Mouse (Mus musculus) bone marrow, adult 2 months (tissue): Measurements from ENCODE around the gene Tor4a. TPM values are rescaled to one million over a fixed set of nuclear protein-coding genes. Genes with fewer than 3 reads are reported as not detected.
A peak's percentile ranks its signal among the peaks of the same experiment; 100 is the strongest.

Experiments used
- H3K27ac ChIP-seq: fragments of 200-500 bp; 2 replicates; pipeline ENCODE4 v1.5.1; 2012; ENCODE audit warnings: low read depth, mild to moderate bottlenecking, control low read depth, inconsistent platforms, low read length; ENCODE audit not compliant: control insufficient read depth, poor library complexity, insufficient read depth
- H3K4me1 ChIP-seq: fragments of 200-500 bp; 2 replicates; pipeline ENCODE4 v1.6.1; 2011; ENCODE audit warnings: low read length; ENCODE audit not compliant: control insufficient read depth, insufficient read depth
- H3K4me3 ChIP-seq: fragments of 200-500 bp; replicated peaks from 2 replicates; pipeline ENCODE3; 2011; ENCODE audit warnings: mild to moderate bottlenecking, low read depth, low read length, control low read depth; ENCODE audit not compliant: control insufficient read depth
- CTCF ChIP-seq: fragments of 200-500 bp; IDR thresholded peaks from 2 replicates; pipeline ENCODE4 v1.5.1; 2011; ENCODE audit warnings: low read length, control low read depth; ENCODE audit not compliant: control insufficient read depth, insufficient read depth
- POLR2A ChIP-seq: fragments of 200-500 bp; IDR thresholded peaks from 2 replicates; pipeline ENCODE4 v1.6.1; 2011; ENCODE audit warnings: low read depth, mild to moderate bottlenecking, control low read depth, low read length, borderline replicate concordance; ENCODE audit not compliant: control insufficient read depth
- WGBS: fragments of 180-500 bp; shearing (Covaris S2); methylation state at CpG from one replicate; pipeline ENCODE4 v1.1.7; 2018; 5-methylcytosine and 5-hydroxymethylcytosine counted together
- polyA plus RNA-seq: library from polyadenylated mRNA; stranded (reverse); fragments of >200 nt; gene quantifications from 2 replicates; pipeline ENCODE4 v1.2.4, GENCODE M21; 2011; ENCODE audit warnings: low replicate concordance; ENCODE audit not compliant: missing spikeins, insufficient read depth, insufficient read length

The Tor4a gene
- polyA plus RNA-seq, 1 experiment, result 8.9 TPM

DNA sequence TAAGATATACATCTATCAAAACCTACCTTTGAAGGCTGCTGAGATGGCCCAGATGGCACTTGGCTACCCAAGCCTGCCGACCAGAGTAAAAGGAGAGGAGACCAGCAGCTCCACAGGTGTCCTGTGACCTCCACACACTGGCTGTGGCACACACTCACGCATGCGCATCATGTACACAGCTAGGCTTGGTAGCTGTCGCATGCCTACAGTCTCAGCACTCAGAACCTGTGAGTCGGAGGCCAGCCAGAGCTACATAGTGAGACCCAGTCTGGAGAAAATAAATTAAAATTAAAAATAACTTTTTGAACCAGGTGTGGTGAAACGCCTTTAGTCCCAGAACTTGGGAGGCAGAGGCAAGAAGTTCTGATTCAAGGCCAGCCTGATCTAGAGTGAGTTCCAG, 8.8 kb downstream of the Tor4a start:
- Histone ChIP-seq H3K4me3 (no peak overlapping the region), H3K27ac (no peak overlapping the region), H3K4me1 (no peaks in the 10 kb centered on the region; the same call in 1 of the 2 replicates)
- TF ChIP-seq CTCF, result no peak
- TF ChIP-seq POLR2A, result no peak
- 85% methylated on average over 6 of the region's 6 CpGs for WGBS

DNA sequence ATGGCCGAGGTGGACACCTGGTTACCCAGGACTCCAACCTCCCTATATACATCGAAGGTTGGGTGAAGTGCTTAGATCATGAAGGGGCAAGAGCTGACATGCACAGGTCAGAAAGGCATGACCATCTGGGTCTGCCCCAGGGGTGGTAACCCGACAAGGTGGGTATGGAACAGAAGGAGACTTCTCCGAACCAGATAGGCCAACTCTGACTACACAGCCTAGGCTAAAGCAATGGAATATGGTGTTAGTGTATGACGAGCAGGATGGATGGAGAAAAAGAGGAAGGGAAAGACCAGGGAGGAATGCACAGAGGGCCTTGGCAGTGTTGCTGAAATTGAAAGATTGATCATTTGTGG, 10.1 kb downstream of the Tor4a start:
- TF ChIP-seq POLR2A, result no peak
- no peak for TF ChIP-seq CTCF
- WGBS, result 37% methylated on average over 5 of the region's 5 CpGs
- no peaks in the 10 kb centered on the region; the same call in 1 of the 2 replicates for H3K4me1 ChIP-seq
- no peak overlapping the region for H3K4me3 ChIP-seq
- no peak overlapping the region for H3K27ac ChIP-seq

DNA sequence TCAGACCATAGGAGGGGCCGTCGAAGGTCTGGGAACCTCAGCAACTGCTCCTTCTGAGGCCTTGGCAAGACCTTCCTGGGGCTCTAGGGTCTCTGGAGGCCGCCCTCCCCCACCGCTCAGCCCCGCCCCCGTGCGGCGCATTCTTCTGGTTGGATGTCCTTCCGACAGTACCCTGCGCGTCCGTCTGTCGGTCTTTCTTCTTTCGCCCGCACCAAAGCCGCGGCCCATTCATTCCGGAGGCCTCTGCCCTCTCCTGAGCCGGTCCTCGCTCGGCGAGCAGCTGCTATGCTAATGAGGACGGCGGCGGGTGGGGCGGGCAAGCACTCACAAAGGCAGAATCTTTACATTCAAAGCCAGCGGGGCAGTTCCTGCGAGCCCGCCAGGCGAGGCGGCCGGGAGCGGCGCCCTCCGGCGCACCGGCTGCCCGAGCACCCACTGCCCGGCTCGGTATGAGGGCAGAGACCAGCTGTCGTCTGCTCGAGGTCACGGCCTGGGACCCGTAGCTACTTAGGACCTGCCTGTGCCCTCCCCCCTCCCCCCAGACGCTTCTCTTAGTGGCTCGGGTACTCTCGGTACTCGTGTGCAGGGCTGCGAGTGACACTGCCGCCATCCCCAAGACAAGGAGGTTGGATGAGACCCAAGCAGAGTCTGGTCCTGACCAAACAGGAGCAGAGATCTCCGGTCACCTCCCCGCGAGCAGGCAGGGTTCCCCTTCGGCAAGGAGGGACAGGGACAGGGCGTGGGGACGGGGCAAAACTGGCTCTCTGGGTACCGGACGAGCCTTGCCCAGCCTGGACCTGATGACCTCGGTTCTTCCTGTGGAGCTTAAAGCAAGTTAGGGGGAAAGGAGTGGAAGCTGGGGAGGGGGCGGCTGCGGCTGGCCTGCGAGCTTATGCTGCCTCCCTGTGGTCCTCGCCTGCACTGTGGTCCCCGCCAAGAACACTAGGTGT, 10.8 kb downstream of the Tor4a start:
- Histone ChIP-seq H3K27ac (no peak overlapping the region; the same call in 1 of the 2 replicates), H3K4me1 (no peaks in the 10 kb centered on the region; the same call in 1 of the 2 replicates), H3K4me3 (peak overlapping the region; percentile 45)
- WGBS, result 3% methylated on average over 64 of the region's 64 CpGs
- TF ChIP-seq CTCF, result no peak; the same call in 1 of the 2 replicates
- no peak; the same call in 1 of the 2 replicates for TF ChIP-seq POLR2A

DNA sequence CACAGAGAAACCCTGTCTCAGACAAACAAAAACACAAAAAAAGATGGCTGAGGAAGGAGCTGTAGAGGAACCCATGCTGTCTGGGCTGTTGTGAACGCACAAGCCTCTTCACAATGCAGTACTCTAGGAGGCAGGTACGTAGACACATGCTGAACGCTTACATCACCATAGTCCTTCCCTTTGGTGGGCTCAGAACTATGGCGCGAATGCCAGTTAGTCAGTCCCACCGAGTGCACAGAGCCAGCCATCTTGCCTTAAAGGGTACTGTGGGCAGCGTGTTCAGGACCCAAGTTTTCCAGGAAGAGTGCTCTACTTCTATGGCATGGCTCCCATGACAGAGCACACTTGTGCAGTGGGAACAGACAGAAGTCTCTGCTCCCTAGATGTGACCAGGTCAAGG, 12.2 kb downstream of the Tor4a start:
- TF ChIP-seq CTCF, result no peak
- no peak for TF ChIP-seq POLR2A
- Histone ChIP-seq H3K4me3 (no peak overlapping the region), H3K27ac (no peak overlapping the region), H3K4me1 (no peaks in the 10 kb centered on the region; the same call in 1 of the 2 replicates)
- 87% methylated on average over 7 of the region's 7 CpGs for WGBS

DNA sequence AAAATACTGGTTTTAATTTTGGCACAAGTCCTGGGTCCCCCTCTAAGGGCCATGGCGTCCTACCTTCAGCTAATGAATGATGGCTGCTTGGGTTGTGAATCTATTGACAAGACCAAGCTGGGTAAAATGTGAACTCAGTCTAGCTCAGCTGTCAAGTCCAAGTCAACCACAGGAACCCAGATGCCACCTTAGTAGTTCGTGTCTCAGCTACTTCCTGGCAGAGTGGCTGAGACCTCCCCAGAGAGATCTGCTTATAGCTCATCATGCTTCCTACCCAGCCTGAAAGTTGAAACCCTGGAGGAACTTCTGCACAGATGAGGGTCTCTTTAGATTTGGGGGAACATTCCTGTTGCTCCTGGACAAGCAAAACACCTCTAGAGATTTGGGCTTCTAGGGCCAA, 13.3 kb downstream of the Tor4a start:
- H3K27ac ChIP-seq, result no peak overlapping the region
- H3K4me1 ChIP-seq, result no peaks in the 10 kb centered on the region; the same call in 1 of the 2 replicates
- TF ChIP-seq CTCF (no peak), POLR2A (no peak)
- no peak overlapping the region for H3K4me3 ChIP-seq
- WGBS, result 45% methylated on average over 2 of the region's 2 CpGs

DNA sequence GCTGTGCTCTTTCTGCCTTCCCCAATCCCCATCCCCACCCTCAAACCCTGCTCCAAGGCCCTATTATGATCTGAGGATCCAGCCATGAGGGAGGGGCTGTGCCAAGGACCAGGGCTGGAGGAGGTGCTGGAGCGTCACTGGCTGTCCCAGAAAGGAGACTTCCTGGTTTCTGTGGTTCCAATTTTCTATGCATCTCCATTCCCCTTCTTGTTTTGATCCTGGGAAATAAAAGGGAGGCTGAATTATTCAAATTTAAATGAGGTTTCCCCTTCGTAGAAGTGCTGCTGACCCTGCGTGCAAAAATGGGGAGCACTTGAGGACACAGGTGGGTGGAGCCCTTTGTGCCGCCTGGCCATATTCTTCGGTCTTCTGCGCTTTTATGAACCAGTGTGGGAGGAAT, 14.0 kb downstream of the Tor4a start:
- Histone ChIP-seq H3K27ac (no peak overlapping the region), H3K4me3 (no peak overlapping the region), H3K4me1 (no peaks in the 10 kb centered on the region; the same call in 1 of the 2 replicates)
- TF ChIP-seq POLR2A (no peak), CTCF (no peak)
- 31% methylated on average over 6 of the region's 6 CpGs for WGBS

DNA sequence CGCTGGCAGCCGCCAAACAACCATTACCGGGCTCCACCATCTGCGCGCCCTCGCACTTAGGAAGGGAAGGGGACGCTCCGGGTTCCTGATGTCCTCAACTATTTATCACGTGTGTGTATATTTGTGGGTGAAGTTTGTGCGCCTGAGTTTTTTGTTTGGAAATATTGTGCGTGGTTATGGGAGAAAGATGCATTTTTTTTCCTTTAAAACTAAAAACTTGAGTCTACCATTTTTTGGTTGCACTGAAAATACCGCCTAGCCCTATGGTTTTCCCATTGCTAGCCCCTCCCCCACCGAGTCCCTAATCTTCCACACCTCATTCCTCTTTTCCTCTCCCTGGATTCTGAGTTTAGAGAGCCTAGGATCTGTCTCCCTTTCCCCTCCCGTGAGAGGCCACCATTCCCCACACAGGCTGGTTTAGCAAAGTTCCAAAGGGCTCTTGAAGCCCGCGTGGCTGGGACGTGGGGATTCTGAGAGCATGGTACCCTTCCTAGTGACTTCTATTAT, 14.7 kb downstream of the Tor4a start:
- peak overlapping the region; percentile 52 for H3K4me3 ChIP-seq
- no peak for TF ChIP-seq POLR2A
- TF ChIP-seq CTCF, result no peak
- WGBS, result 8% methylated on average over 17 of the region's 17 CpGs
- H3K4me1 ChIP-seq, result no peaks in the 10 kb centered on the region; the same call in 1 of the 2 replicates
- no peak overlapping the region for H3K27ac ChIP-seq

DNA sequence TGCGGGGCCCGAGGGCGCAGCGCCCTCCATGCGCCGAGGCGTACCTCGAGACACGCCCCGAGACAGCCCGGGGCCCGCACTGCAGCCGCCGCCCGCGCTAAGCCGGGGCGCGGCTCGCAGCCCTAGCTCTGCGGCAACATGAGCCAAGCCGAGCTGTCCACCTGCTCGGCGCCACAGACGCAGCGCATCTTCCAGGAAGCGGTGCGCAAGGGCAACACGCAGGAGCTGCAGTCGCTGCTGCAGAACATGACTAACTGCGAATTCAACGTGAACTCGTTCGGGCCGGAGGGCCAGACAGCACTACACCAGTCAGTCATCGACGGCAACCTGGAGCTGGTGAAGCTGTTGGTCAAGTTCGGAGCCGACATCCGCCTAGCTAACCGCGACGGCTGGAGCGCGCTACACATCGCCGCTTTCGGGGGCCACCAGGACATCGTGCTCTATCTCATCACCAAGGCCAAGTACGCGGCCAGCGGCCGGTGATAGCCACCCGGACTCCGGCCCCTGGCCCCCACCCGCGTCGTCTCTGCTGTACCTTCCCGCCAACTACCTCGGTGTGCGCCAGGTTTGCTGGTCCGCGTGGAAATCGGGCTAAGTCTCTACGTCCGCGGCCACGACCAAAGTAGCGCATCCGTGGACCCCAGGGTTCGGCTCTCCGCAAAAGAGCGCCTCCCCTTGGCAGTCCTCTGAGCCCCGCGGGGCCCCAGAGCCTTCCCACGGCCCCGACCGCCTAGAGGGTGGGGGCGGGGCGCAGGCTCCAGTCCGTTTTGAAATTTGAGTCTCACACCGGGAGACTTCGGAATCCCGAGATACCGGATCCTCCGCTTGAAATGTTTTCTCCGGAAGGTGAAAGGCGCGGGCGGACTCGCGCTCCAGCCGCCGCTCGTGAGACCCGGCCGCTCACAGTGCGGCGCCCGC, 15.5 kb downstream of the Tor4a start:
- peak overlapping the region; percentile 65 for H3K27ac ChIP-seq

More for the DNA sequence above, 15.5 kb downstream of the Tor4a start:
- Histone ChIP-seq H3K4me3 (peak overlapping the region; percentile 52), H3K4me1 (no peaks in the 10 kb centered on the region; the same call in 1 of the 2 replicates)
- TF ChIP-seq CTCF (no peak), POLR2A (peak; percentile 47; the same call in 1 of the 2 replicates)
- WGBS, result under 1% methylated on average over 99 of the region's 100 CpGs
